Mouse (Mus musculus) G1E (cell line): ENCODE data around the gene L1cam. TPM values are rescaled to one million over a fixed set of nuclear protein-coding genes. Genes with fewer than 3 reads are reported as not detected.

Experiments used
- ATAC-seq: 2 replicates; pipeline ENCODE4 v1.8.0; 2016; ENCODE audit warnings: mild to moderate bottlenecking; ENCODE audit not compliant: insufficient number of reproducible peaks, poor library complexity, low FRiP score, severe bottlenecking; ENCODE audit errors: extremely low read depth
- DNase-seq: peaks from one replicate; pipeline ENCODE4 v3.0.0; 2012; ENCODE audit warnings: low spot score
- H3K27me3 ChIP-seq: 2 replicates; pipeline ENCODE4 v1.6.1; 2012; ENCODE audit warnings: mild to moderate bottlenecking, low read length, inconsistent platforms; ENCODE audit not compliant: insufficient read depth
- H3K36me3 ChIP-seq: replicated peaks from 2 replicates; pipeline ENCODE3; 2012; ENCODE audit warnings: mild to moderate bottlenecking, inconsistent platforms
- H3K4me1 ChIP-seq: 2 replicates; pipeline ENCODE4 v1.6.1; 2012; ENCODE audit warnings: low read depth, low read length, inconsistent platforms, mixed read lengths; ENCODE audit not compliant: insufficient read depth
- H3K4me3 ChIP-seq: 2 replicates; pipeline ENCODE4 v1.5.1; 2012; ENCODE audit warnings: low read depth, mild to moderate bottlenecking, inconsistent platforms, low read length, moderate library complexity, mixed read lengths
- H3K9me3 ChIP-seq: replicated peaks from 2 replicates; pipeline ENCODE4 v1.6.1; 2012; ENCODE audit warnings: inconsistent platforms
- CTCF ChIP-seq: IDR thresholded peaks from 2 replicates; pipeline ENCODE4 v1.5.1; 2012; ENCODE audit warnings: low read depth, low read length, inconsistent platforms, mixed read lengths
- GATA1 ChIP-seq: IDR thresholded peaks from 2 replicates; pipeline ENCODE4 v1.6.1; 2012; ENCODE audit warnings: borderline replicate concordance, low read length, inconsistent platforms, mixed read lengths
- GATA2 ChIP-seq: IDR thresholded peaks from 2 replicates; pipeline ENCODE4 v1.6.1; 2012; ENCODE audit warnings: low read depth, low read length, inconsistent platforms, borderline replicate concordance
- POLR2AphosphoS5 ChIP-seq: IDR thresholded peaks from 2 replicates; pipeline ENCODE4 v1.6.1; 2012; ENCODE audit warnings: low read depth, low read length, inconsistent platforms; ENCODE audit not compliant: insufficient replicate concordance
- TAL1 ChIP-seq: conservative IDR thresholded peaks from 2 replicates; pipeline ENCODE4 v1.6.1; 2012; ENCODE audit warnings: low read depth, low read length, inconsistent platforms, mixed read lengths
- polyA plus RNA-seq: library from polyadenylated mRNA; stranded (reverse); fragments of >175 nt; gene quantifications from 2 replicates; pipeline ENCODE4 v1.2.3, GENCODE M21; 2012
- total RNA-seq, 2 experiments: library from RNA; stranded (forward) in 1 of 2; stranded (reverse) in 1 of 2; fragments of 200-1000 nt in 1 of 2; fragments of >200 nt in 1 of 2; fragmentation: Nextera tagmentation in 1 of 2; gene quantifications; 2 replicates each; pipeline ENCODE4 v1.2.3; 2014 to 2017

L1cam gene
- total and polyA plus RNA-seq, 3 experiments, result 0.05 TPM; not detected in 1

DNA sequence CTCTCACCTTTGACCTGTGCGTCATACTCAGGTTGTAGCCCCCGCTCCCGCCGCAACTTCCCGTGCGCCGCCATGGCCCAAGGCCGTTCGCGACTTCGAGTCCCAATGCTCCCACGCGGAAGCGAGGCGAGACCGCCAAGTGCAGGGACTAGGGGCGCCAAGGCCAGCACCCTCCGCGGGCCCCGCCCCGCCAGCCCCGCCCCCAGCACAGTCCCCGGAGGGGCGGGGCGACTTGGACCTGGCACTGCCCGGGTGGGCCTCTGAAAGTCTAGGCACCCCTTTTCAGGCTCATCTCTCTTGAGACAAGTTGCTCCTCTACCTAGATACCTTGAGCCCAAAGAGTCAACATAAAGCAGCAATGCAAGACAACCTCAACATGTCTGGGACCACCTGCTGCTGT, 15.3 kb upstream of the L1cam start:
- Histone ChIP-seq H3K9me3 (no peaks in the 10 kb centered on the region), H3K27me3 (no peaks in the 10 kb centered on the region), H3K4me1 (peaks cover 35% of the 10 kb centered on the region), H3K36me3 (peaks cover 23% of the 10 kb centered on the region), H3K4me3 (no peak overlapping the region; the same call in 1 of the 2 replicates)
- ATAC-seq (no peak), DNase-seq (no peak)
- no peak for TF ChIP-seq TAL1
- no peak for TF ChIP-seq CTCF
- no peak for TF ChIP-seq GATA2
- TF ChIP-seq POLR2AphosphoS5, result no peak
- TF ChIP-seq GATA1, result no peak

DNA sequence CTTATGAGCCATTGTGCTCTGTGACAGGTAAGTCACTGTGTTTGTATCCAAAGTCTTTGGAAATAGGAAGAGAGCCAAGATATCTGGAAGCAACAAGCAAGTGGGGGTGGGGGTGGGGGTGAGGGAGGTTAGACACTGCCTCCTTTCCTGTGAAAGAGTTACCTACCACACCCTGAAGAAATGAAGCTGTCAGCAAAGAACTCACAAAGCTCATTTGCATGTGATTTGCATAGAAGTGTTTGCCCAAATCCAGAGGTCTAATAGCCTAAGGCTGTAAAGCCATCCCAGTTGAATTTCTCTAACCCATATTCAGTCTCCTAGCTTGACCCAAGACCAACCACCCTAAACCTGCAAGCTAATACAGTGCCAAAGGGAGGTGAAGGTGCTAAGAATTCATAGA, 14.5 kb upstream of the L1cam start:
- H3K27me3 ChIP-seq, result no peaks in the 10 kb centered on the region
- TF ChIP-seq GATA1 (no peak), CTCF (no peak), GATA2 (no peak), POLR2AphosphoS5 (no peak), TAL1 (no peak)
- no peak overlapping the region for H3K4me3 ChIP-seq
- ATAC-seq (no peak), DNase-seq (no peak)
- H3K36me3 ChIP-seq, result peaks cover 25% of the 10 kb centered on the region
- H3K4me1 ChIP-seq, result peaks cover 30% of the 10 kb centered on the region
- H3K9me3 ChIP-seq, result no peaks in the 10 kb centered on the region

DNA sequence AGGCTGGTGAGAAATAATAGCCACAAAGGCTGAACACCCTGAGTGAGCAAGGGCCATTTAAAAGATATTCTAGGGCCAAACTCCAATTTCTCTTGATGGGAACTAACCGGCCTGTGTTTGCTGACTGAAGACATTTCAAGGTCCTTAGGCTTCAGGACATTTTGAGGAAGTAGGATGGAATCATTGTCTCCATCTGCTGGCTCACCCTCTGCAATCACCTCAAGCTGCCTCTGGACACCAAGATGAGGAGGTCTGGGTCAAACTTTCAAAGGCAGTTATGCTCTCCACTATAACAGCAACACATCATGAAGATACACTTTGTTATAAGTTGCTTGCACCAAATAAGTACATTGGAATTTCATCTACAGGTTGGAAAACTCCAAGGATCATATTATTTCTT, 14.1 kb upstream of the L1cam start:
- no peak for ATAC-seq
- no peaks in the 10 kb centered on the region for H3K27me3 ChIP-seq
- H3K4me3 ChIP-seq, result no peak overlapping the region
- H3K4me1 ChIP-seq, result peaks cover 29% of the 10 kb centered on the region
- DNase-seq, result no peak
- H3K9me3 ChIP-seq, result no peaks in the 10 kb centered on the region
- peaks cover 29% of the 10 kb centered on the region for H3K36me3 ChIP-seq
- TF ChIP-seq TAL1, result peak; percentile 19; the same call in 1 of the 2 replicates
- no peak for TF ChIP-seq CTCF

DNA sequence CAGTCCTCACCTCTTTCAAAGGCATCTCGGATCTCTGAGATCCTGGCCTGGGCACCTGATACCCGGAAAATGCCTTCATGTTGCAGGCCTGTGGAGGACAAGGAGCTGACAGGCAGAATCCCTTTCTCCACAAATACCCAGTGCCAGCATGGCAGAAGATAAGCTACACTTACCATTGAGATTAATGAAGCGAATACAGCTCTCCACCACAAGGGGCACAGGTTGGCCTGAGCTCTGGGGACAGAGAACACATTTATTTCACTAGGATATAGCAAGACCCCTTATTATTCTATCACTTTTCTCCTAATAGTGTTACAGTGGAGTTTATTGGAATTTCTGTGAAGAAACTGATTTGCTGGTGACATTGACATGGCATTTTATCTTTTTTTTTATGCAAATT, 2.1 kb upstream of the L1cam start:
- Histone ChIP-seq H3K4me1 (no peaks in the 10 kb centered on the region), H3K9me3 (no peaks in the 10 kb centered on the region), H3K27me3 (no peaks in the 10 kb centered on the region), H3K36me3 (no peaks in the 10 kb centered on the region), H3K4me3 (no peak overlapping the region)
- TF ChIP-seq CTCF (no peak), GATA2 (no peak), POLR2AphosphoS5 (no peak), TAL1 (no peak), GATA1 (no peak)
- no peak for DNase-seq
- no peak for ATAC-seq

DNA sequence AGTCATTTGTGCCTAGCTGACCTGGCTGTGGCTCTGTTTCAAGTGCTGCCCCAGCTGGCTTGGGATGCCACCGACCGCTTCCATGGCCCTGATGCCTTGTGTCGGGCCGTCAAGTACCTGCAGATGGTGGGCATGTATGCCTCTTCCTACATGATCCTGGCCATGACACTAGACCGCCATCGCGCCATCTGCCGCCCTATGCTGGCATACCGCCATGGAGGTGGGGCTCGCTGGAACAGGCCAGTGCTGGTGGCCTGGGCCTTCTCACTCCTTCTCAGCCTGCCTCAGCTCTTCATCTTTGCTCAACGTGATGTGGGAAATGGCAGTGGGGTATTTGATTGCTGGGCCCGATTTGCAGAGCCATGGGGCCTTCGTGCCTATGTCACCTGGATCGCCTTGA, 3.1 kb downstream of the L1cam start:
- Histone ChIP-seq H3K4me1 (no peaks in the 10 kb centered on the region), H3K4me3 (no peak overlapping the region), H3K27me3 (peaks cover 6% of the 10 kb centered on the region; the same call in 1 of the 2 replicates), H3K36me3 (no peaks in the 10 kb centered on the region), H3K9me3 (no peaks in the 10 kb centered on the region)
- DNase-seq, result no peak
- no peak for TF ChIP-seq TAL1
- ATAC-seq, result no peak

DNA sequence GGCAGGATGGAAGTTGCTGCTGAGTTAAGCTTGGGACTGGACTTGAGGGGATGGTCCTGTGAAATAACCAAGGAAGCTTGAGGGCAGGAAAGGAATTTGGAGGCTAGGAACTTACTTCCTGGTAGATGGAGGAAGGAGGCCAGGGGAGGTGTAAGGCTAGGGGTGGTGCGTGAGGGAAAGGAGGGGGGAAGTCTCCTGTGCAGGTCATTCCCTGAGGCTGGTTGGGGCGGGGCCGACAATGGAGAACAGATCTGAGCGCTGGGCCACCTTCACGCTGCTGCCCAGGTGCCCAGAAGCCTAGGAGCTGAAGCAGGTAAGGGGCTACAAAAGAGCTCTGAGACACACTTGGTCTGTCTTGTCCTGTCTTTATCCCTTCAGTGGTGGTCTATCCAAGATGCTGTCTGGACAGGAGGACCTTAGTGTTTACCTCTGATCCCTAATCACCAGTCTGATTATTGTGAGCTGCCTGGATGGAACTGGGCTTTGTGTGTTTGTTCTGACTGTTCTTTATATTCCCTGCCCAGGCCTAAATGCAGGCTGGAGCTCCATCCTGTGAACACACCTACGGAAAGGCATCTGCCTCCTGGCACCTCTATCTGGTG, 4.3 kb downstream of the L1cam start, which contains the start of gene Avpr2:
Avpr2 (plus strand) TSS at position 552 of the 602 bp plus-strand sequence.
- DNase-seq, result no peak
- H3K27me3 ChIP-seq, result peaks cover 6% of the 10 kb centered on the region; the same call in 1 of the 2 replicates
- ATAC-seq, result no peak
- H3K9me3 ChIP-seq, result no peaks in the 10 kb centered on the region
- H3K4me3 ChIP-seq, result no peak within 1 kb of the TSS
- no peaks in the 10 kb centered on the region for H3K4me1 ChIP-seq
- no peaks in the 10 kb centered on the region for H3K36me3 ChIP-seq
- no peak for TF ChIP-seq GATA1

DNA sequence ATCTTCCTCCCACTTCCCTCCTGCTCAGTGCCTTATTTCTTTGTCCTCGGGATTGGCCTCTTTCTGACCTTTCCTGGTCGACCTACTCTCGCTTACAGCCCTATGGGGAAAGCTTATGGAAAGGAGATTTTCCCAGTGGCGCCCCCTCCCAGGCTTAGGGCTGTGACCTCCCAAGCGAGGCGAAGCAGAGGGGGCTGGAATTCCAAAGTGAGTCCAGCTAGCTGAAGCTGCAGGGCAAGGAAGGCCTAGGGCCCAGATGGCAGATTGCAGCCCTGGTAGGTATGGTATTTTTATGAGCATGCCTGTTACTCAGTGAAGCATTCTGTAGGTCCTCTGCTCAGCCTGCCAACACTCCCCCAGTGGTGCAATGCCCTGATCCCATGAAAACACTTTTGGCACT, 14.4 kb downstream of the L1cam start:
- DNase-seq (no peak), ATAC-seq (no peak)
- Histone ChIP-seq H3K4me3 (no peak overlapping the region), H3K27me3 (peaks cover 14% of the 10 kb centered on the region; the same call in 1 of the 2 replicates), H3K4me1 (peaks cover 5% of the 10 kb centered on the region), H3K36me3 (no peaks in the 10 kb centered on the region), H3K9me3 (no peaks in the 10 kb centered on the region)
- TF ChIP-seq POLR2AphosphoS5 (no peak), TAL1 (no peak), GATA2 (no peak), CTCF (no peak), GATA1 (no peak)
